Mouse (Mus musculus) skeletal muscle tissue, postnatal 0 days (tissue): Measurements from ENCODE around the gene Thoc6. TPM values are rescaled to one million over a fixed set of nuclear protein-coding genes. Genes with fewer than 3 reads are reported as not detected.

ENCODE experiments used
- polyA plus RNA-seq: library from polyadenylated mRNA; unstranded; fragments of >200 nt; fragmentation: Nextera tagmentation; extraction: Ambion mirVana; gene quantifications from 2 replicates; pipeline ENCODE4 v1.2.1, GENCODE M21; 2015

Thoc6 gene
- polyA plus RNA-seq, result 22.8 and 25.1 TPM in 2 replicates

DNA sequence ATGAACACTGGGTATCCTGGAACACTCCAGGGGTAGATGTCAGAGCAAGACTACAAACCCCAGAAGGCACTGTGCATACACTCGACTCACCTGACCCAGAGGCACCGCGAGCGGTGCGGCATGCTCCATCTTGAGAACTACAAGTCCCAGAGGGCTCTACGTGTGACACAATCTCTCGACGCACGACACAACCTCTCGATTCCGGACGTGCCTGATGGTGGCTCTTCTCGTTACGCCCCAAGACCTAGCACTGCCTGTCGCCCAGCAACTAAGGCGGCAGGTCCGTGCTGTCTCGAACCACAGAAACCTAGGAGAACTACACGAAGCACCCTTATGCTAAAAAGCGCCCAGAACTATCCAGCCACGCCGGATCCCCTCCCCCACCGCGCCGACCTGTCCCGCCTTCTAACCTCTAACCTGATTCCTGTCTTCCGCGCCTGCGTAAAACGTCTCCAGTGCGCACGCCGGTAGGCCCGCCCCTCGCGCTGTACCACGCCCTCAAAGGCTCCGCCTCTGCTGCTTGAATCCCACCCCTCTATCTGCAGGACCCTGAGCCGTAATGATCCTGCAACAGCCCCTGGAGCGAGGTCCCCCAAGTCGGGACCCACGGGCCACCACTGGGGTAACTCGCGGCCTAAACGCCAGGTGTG, at the start of gene Thoc6, which contains the start of gene Hcfc1r1:
TSS of gene Thoc6 (minus strand) at position 459 of the 650 bp plus-strand sequence.
TSS of gene Hcfc1r1 (plus strand) at position 173 of the 650 bp plus-strand sequence.

DNA sequence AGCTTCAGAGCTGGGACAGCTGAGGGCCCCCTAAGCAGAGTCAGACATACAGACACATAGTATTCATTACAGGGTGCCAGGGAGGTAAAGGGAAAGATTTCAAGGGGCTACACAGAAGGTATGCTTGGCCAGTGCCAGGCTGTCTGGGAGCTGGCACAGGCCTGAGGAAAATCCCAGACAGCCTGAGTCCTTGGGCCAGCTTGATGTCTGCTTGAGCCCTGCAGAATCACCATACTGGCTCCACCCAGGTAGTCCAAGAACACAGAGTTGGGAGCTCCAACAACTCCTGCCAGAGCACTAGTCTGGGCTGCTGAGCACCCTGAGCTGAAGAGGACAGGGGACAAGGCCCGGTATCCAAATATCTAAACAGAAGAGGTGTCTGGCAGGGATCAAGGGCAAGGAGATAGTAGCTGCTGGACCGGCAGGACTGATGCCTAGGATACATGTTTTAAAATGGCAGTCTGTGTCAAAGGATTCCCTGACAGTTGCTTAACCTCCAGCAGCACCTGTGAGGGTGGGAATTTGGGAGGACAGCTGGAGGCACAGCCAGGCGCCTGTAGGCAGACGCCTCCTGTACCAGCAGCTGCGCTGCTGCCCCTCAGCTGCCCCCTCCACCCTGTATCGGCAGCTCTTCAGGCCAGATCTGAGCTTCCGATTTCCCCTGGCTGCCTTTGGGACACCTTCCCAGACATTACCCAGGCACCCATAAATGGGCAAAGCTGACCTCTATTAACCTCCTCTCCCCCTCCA, 48.9 kb upstream of the Thoc6 start, which contains the start of gene 1520401A03Rik:
TSS of gene 1520401A03Rik (minus strand) at position 408 of the 750 bp plus-strand sequence.

DNA sequence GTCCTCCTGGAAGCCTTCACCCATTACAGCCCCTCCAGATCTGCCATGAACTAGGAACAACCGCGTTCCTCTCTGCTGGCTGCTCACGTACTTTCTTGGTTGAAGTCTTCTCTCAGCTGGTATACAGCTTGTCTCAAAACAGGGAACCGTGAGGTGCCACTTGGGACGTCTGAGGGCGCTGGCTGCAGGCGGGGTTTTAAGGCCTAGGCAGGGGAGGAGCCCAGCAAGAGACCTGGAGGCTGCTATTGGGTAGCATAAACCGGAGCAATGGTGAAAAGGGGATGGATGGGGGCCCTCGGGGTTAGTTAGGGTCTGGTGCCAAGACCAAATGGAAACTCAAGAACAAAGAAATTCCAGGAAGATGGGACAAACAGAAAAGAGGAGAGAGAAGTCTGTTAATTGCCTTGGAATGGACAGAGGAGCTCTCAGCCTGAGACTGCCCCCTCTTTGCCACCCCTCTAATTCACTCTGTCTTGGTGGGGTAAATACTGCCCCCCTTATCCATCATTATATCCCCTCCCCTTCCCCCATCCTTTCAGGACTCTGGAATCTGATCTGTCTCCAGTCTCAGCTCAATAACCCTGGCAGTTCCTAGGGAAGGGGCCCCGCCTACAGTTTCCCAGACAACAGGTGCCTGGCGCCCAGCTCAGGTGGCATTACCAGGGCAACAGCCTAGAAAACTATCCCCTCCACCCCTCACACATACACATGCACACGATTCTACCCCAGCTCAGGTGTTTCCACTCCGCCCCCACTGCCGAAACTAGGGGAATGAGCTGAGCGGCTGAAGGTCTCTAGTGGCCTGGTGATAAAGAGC, 10.4 kb upstream of the Thoc6 start, which contains the start of gene Cldn9:
TSS of gene Cldn9 (minus strand) at position 171 of the 817 bp plus-strand sequence.

DNA sequence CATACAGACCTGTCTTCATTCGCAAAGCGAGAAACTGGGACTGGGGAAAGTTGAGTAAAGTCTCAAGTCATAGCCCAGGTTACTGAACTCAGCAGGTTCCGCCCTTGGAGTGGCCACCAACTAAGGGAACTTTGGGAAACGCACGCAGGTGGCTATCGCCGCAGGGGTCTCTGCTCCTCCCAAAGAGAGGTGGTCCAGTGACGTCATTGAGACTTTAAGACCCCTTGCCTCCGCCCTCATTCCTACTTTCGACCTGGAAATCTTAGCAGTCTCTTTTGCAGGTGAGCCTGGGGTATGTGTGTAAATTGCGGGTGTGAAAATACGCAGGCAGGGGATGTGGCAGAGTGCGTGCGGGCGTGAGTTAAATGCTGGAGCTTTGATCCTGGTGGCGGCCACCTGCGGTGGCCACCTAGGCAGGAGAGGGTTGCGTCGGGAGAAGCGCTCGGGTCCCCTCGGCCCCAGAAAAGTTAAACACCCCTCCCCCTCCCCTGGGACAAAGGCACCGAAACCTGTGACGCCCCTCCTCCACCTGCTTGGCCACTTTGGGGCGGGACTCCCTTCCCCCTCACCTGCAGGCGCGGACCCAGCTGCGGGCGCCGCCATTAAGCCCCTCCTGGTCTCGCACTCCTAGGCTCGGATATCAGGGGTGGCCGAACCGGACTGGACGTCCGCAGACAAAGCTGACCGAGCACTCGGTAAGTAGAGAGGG, 5.6 kb upstream of the Thoc6 start, which contains the start of gene Cldn6:
TSS of gene Cldn6 (plus strand) at position 123 of the 709 bp plus-strand sequence.

DNA sequence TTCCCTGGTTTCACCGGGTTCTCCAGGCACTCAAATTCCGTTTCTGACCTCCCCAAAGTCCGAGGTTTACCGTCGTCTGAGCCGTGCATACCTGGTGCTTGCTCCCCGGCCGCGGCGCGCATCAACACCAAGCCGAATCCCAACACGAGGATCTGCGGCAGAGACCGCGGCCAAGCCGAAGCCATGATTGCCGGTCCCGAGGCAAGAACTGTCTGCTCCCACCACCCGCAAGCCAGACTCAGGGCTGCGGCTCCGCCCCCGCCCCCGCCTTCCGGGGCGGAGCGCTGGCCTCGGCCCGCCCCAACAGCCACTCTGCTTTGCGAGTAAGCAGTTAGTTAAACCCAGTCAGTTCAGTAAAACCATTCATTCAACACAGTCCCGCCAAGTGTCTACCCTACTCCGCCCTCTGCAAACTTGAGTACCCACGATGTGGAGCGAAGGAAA, 3.6 kb upstream of the Thoc6 start, which contains the start of gene Tnfrsf12a:
TSS of gene Tnfrsf12a (minus strand) at position 233 of the 444 bp plus-strand sequence.

DNA sequence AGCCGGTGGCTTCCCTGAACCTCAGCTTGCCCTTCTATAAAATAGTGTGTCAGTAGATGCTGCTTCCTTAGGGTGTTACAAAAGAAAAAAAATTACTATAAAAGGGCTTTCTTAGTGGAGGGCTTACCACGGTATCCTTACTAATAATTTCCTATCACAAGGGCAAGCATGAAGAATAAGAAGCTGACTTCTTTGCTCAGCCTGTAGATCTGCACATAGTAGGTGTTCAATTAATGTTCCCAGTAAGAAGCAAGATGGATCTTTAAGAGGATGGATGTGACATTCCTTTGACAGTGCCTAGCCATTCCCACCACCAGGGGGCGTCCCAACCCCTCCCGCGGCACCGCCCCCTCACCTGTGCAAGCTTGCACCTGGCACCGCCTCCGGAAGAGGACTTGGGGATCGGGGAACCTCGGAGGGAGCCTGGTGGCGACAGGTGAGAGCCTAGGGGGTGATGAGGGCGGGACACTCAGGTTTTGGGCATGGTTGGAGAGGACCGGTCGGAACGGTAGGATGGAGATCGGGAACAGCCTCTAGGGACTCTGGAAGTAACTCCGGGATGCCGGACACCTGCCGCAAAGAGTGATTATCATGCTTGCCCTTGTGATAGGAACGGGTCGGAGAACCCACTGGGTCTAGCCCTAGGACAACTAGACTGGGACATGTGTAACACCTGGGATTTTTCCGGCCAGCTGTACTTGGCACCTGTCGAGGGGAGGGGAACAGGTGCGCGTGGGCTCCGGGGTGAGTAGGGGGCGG, 13.4 kb downstream of the Thoc6 start, which contains the start of gene Bicdl2:
TSS of gene Bicdl2 (plus strand) at position 390 of the 759 bp plus-strand sequence.

DNA sequence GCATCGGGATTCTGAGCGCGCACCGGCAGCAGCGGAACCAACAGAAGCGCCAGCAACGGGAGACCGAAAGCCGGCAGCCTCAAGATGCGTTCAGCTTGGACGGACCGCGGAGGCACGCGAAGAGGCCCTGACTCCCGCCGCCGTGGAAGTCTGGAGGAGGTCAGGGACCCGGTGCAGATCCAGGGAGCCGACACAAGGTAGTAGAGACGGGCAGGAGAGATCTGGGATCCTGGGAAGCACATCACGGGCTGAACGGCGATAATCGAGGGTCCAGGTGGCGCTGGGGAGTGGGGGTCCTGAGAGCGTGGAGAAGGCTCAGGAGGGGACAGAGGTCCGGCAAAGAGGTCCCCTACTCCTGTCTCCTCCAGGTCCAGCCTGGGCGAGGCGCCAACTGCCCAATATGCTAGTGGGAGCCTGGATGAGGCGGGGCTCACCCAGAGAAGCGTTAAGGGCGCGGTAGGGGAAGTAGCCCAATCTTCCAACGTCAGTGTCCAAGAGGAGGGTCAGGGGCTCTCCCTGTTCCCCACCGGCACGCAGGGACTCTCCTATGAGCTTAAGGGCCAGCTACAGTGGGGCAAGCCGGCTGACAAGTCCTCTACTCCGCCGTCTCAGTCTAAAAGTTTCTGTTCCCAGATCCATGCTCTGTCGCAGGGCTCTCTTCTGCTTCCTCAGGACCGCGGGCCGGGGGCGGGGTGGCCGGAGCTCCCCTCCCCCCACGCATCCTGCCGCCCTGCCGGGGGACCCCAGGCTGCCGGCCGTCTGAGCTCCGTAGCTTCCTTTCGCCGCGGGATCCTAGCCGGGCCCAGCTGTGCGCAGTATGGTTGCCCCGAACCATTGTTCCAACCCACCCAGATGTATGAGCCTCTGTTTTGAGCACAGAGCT, 28.8 kb downstream of the Thoc6 start, which contains the start of gene Mmp25:
TSS of gene Mmp25 (minus strand) at position 665 of the 883 bp plus-strand sequence.

Other genes starting within 250 kb of the Thoc6 start
- gene Vmn2r117, start 194.2 kb downstream of the Thoc6 start, polyA plus RNA-seq, result not detected in 2 replicates
- gene Zfp213, start 109.6 kb downstream of the Thoc6 start, polyA plus RNA-seq, result 6.6 and 7.5 TPM in 2 replicates
- gene Zfp13, start 74.4 kb downstream of the Thoc6 start, polyA plus RNA-seq, result 4.7 and 5.1 TPM in 2 replicates
- not detected in 2 replicates for gene Zscan10, start 73.0 kb downstream of the Thoc6 start, polyA plus RNA-seq
- gene Mmp25, start 28.6 kb downstream of the Thoc6 start, polyA plus RNA-seq, result 0.14 and 0.41 TPM in 2 replicates
- gene Bicdl2, start 13.4 kb downstream of the Thoc6 start, polyA plus RNA-seq, result 1.2 TPM in 1 of 2 replicates, not detected in the other
- gene Hcfc1r1, start 286 bp downstream of the Thoc6 start, polyA plus RNA-seq, result 353 and 354 TPM in 2 replicates
- 64.2 and 68.3 TPM in 2 replicates for gene Tnfrsf12a, start 3.6 kb upstream of the Thoc6 start, polyA plus RNA-seq
- gene Cldn6, start 5.4 kb upstream of the Thoc6 start, polyA plus RNA-seq, result not detected in 2 replicates
- gene Cldn9, start 10.1 kb upstream of the Thoc6 start, polyA plus RNA-seq, result 1.3 and 1.5 TPM in 2 replicates
- gene 1520401A03Rik, start 48.9 kb upstream of the Thoc6 start, polyA plus RNA-seq, result 0.81 and 0.83 TPM in 2 replicates
- 11.1 and 12.5 TPM in 2 replicates for gene Pkmyt1, start 52.5 kb upstream of the Thoc6 start, polyA plus RNA-seq
- 9.9 and 15.9 TPM in 2 replicates for gene Paqr4, start 67.0 kb upstream of the Thoc6 start, polyA plus RNA-seq
- 0.35 and 1.5 TPM in 2 replicates for gene Kremen2, start 72.0 kb upstream of the Thoc6 start, polyA plus RNA-seq
- 33.8 and 34.1 TPM in 2 replicates for gene Flywch1, start 97.7 kb upstream of the Thoc6 start, polyA plus RNA-seq
- gene Flywch2, start 112.2 kb upstream of the Thoc6 start, polyA plus RNA-seq, result 11.9 and 13.5 TPM in 2 replicates
- gene Srrm2, start 116.7 kb upstream of the Thoc6 start, polyA plus RNA-seq, result 234 and 263 TPM in 2 replicates
- 1,095 and 1,181 TPM in 2 replicates for gene Elob, start 155.3 kb upstream of the Thoc6 start, polyA plus RNA-seq
- not detected in 2 replicates for gene Prss33, start 162.2 kb upstream of the Thoc6 start, polyA plus RNA-seq
- gene Prss32, start 170.0 kb upstream of the Thoc6 start, polyA plus RNA-seq, result not detected in 2 replicates
- not detected in 2 replicates for gene Prss41, start 170.3 kb upstream of the Thoc6 start, polyA plus RNA-seq
- not detected in 2 replicates for gene Prss21, start 194.2 kb upstream of the Thoc6 start, polyA plus RNA-seq
- gene Dcpp1, start 207.0 kb upstream of the Thoc6 start, polyA plus RNA-seq, result not detected in 2 replicates
- not detected in 2 replicates for gene Dcpp2, start 207.0 kb upstream of the Thoc6 start, polyA plus RNA-seq
- gene Dcpp3, start 243.6 kb upstream of the Thoc6 start, polyA plus RNA-seq, result not detected in 2 replicates